Mouse (Mus musculus) c-Kit-positive CD71-positive TER-119-negative erythroid progenitor cells, embryonic 14.5 days (primary cell): ENCODE measurements around the gene Creg2.
"Not testable (repeated sequence)": the region's sequence is repeated elsewhere in the genome, so short reads cannot be mapped to it uniquely, and the experiment has no call there.

Source experiments
- DNase-seq: peaks from one replicate; pipeline ENCODE4 v3.0.0-alpha.2; 2013; ENCODE audit warnings: low read depth

Gene Creg2

DNA sequence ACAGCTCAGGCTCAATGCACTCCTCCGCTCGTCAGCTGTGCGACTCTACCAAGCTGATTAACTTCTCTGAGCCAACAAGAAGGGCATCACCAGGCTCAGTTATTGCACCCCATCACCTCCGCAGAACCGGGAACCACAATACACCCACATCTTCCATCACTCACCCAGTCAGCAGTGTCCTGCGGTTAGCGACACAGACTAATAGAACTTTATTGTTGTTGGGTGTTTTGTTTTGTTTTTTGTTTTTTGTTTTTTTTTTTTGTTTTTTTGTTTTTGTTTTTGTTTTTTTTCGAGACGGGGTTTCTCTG is at the start of gene Creg2:
Gene Creg2 (minus strand): TSS at position 234 of the 308 bp plus-strand sequence.
- DNase-seq = no peak

DNA sequence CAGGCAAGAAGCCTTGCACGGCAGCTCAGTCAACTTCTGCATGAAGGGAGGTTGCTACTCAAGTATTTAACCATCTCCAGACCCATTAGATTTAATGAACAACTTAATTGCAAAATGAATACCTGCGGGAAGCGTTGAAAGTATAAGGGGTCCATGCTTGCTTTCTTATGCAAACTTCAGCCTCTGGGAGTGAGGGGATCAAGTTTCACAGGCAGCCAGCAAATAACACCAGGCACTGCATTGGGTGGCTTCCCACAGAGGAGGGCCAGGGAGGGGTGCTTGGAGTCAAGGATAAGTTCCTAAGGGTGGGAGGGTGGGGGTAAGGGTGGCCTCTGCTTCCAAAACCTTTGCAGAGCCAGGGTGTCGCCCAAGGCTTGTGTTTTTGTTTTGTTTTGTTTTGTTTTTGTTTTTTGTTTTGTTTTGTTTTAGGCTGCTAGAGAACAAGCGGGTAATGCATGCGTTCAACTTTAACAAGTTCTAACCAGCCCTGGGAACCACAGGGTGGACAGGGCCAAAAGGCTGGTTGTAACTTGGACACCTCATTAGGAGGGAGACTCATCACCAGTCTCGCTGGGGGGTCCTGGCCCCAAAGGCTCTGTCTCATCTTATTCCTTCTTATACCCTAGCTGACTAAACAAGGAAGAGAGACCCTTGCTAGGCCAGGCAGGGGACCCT is 49.5 kb upstream of the Creg2 start:
- DNase-seq = no peak

DNA sequence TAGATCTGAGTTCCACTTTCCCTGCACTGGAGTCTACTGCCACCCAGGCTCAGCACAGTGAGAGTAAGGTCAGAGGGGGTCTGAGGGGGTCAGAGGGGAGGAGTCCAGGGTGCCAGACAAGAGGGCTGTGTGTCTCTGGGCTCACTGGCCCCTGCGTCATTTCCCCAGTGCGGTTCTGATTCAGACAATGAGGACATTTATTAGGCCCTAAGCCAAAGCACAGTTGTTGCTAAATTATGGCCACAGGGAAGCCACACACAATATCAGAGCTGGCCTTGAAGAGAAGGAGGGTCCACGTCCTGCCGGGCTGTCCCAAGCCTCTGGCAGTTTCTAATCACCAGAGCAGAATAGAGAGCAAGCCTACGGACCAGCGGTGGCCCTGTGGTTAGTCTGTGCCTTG is 47.2 kb upstream of the Creg2 start:
- DNase-seq = no peak

DNA sequence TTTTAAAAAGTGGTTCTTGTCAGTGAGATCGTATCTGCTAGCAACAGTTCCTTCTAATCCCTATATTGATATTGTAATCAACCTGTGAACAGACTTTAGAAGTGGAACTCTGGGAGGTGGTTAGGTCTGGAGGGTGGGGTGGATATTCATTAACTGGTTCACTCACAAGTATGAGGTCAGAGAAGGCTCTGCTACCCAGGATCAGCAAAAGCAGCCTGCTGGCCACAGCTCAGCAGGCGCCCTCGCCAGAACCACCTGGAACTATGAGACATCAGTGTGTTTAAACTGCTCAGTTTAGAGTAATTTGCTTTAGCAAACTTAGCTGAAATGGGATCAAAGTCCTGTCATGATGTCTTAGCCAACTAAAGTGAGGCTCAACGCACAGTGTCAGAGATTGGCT is 43.9 kb upstream of the Creg2 start:
- DNase-seq = no peak

DNA sequence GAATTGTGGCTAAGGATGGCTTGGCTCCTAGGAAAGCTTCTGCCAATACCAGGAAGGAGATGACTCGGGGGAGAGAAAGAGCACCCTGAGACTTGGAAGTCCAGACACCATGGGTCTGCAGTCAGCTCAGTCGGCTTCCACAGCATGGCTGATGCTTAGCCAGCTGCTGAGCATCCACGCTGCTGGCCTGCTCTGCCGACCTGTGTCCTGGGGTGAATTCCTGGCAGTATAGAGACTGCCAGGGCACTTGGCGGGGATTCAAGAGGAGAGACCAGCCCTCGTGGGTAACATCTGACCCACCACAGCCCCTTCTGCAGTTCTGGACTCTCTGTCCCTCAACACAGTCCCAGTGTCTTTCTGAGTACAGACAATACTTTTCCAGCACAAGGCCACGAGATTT is 43.5 kb upstream of the Creg2 start:
- no peak for DNase-seq

DNA sequence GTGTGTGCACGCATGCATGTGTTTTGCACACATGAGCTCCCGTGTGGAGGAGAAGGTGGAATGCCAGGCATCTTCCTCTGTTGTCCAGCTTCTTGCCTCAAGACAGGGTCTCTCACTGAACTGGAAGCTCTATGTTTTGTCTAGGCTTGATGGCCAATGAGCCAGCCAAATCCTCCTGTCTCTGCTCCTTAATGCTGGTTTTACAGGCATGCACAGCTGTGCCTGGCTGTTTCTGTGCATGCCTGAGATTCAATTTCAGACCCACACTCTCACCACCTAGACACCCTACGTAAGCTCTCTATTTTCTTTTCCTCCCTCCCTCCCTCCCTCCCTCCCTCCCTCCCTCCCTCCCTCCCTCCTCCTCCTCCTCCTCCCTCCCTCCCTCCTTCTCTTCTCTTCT is 40.7 kb upstream of the Creg2 start:
- DNase-seq = no peak

DNA sequence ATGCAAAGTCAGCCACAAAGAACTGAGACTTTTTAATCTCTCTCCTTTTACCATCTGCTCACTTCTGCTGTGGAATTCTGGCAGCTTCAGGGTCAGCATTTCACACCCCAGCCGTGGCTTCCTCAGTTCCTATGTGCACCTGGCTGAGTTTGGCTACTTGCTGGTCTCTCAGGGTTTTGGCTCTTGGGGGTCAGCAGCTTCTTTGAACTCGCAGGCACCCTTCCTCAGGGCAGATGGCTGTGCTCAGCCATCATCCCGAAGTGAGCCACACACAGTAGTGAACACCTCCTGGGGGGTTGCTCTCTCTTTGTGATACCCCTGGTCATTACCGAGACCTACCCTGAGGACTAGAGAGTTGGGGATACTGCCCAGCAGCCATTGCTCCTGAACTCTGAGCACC is 39.8 kb upstream of the Creg2 start:
- no peak for DNase-seq

DNA sequence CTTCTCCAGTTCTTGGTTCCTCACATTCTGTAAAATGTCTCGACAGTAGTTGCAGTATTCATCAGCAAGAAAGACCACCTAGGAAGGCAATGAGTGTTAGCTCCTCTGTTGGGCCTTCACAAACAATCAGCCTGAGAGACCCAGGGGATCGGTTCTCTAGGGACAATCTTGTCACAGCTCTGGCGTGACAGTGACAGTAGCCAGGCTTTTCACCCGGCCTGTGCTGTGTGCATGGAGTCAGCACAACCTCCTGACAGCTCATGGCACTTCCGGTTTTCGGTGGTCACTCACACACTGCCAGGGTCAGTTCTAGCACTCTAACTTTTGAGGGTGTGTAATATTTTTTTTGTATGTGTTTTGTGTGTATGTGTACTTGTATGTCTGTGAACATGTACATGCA is 37.3 kb upstream of the Creg2 start:
- DNase-seq = no peak

DNA sequence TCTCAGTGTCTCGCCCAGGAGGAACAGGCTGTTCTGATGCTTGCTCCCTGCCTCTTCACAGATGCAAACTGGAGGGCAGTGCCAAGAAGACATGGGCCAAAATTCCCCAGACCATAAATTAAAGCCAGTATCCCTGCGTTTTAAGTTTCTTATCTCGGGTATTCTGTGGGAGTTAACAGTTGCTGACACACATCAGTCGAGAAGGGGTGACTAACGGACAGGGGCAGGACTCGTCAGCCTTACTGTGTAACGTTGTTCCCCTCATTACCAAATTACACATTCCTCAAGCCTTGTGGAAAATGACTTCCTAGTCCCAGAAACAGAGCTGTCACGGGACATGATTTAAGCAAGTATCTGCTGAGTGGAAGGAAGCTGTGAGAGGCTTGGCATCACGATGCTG is 36.0 kb upstream of the Creg2 start:
- no peak for DNase-seq

DNA sequence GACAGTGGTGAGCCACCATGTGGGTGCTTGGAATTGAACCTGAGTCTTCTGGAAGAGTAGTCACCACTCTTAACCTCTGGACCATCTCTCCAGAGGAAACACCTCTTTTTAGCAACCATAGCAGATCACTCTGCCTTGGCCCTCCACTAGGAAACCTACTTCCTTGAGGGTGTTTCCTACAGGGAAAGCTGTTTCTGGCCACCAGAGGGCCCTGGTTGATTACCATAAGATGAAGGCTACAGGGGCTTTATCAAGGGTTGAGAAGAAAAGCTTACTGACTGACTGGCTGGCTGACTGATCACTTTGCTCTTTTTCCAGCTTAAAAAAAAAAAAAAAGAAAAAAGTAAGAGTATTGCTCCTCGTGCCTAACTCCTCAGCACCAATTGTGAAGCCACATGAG is 34.6 kb upstream of the Creg2 start:
- DNase-seq = no peak

DNA sequence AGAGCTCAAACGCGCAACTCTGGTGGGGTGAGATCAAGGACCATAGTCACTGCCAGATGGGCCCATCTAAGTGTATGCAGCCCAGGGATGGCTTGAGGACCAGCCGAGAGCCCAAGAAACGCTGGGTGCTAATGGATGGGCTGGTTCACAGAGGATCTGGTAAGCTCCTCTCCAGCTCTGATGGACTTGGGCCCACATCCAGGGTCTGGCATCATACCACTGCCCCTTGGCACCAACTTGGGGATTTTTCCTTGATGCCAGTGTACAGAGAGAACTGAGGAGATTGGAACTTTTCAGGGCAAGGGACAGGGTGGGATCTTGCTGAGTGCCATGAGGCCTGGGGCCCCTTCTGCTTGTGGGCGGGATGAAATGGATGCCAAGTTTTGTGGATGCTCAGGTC is 30.4 kb upstream of the Creg2 start:
- DNase-seq = no peak

DNA sequence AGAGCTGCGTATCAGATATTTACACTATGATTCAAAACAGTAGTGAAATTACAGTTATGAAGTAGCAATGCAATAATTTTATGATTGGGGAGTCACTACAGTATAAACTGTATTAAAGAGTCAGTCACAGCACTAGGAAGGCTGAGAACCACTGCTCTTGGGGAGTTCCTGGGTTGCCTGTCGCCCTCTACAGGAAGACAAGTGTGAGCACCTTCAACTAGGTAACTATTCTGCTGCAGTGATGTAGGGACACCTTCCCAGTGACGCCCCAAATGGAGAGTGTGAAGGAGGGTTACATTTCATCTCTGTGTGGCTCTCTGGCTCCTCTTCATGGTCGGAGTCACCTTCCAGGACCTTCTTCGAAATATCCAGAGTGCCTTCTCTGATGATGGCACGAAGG is 29.3 kb upstream of the Creg2 start:
- DNase-seq = no peak

DNA sequence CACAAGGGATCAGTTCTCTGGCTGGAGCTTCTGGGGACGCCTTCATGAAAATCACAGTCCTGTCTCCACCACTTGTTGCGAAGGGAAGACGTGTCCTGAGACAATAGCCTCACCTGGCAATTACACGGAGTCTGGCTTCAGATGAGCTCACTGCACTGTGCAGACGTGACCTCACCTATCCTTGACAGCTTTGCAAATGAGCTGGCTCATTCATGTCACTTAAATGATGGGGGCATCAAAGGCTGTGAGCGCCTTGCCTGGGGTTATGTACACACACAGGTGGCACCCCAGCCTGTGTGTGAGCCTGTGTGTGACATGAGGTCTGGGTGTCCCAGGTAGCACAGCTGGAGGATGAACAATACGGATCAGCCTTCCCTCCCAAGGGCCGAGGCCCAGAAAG is 27.6 kb upstream of the Creg2 start:
- DNase-seq = no peak

DNA sequence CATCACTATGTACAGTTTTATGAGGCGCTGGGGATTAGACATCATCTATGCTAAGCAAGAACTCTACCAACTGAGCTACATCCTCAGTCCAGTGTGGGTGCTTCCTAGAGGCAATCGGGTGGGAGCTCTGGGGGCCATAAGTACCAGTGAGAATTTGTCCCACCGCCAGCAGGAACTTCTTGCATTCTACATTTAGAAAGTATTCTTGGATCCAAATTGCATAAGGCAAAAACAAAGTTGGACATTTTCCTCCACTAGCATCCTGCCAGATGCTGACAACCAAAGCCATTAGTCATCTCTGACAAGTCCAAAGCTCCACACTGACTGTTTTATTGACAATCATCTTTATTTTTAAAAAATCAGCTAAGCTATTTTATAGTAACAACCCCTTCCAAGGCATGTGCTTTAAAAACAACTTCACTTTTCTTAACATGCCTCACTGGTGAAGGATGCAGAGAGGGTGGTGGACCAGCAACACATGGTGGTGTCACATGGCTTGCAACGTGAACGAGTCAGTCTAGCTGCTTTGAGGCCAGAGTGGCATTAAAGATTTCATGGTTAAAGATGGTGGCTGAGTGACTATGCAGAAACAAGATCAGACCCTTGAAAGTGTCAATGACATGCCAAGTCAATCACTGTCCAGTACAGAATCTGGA is 25.1 kb upstream of the Creg2 start:
- DNase-seq = no peak

DNA sequence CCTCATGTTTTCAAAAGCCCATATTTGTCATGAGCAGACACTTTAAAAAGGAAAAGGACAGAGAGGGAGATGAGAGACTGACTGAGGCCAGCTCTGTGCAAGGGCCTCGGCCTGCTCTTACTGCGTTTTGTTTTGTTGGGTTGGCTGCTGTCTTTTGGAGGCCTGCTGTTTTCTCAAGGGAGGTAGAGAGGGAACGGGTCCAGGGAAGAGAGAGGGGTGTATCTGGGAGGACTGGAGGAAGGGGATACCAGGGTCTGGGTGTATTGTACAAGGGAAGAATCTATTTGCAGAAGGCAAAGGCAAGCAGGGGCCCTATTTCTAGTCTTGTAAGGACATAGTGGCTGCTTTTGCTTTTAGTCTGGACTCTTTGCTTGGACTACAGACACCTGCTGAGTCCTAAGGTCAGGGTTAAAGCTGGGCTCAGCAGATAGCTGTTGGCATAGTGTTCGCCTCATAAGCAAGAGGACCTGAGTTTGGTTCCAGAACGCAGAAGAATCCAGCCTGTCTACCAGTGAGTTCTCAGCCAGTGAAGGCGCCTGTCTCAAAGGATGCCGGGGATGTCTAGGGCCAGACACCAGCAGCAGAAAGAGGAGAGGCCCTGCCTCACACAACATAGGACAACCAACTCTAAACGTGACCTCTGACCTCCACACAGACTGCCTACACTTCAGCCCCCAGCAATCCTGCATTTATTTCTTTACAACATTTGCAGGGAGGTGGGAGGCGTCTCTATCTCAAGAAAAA is 21.3 kb upstream of the Creg2 start:
- no peak for DNase-seq

DNA sequence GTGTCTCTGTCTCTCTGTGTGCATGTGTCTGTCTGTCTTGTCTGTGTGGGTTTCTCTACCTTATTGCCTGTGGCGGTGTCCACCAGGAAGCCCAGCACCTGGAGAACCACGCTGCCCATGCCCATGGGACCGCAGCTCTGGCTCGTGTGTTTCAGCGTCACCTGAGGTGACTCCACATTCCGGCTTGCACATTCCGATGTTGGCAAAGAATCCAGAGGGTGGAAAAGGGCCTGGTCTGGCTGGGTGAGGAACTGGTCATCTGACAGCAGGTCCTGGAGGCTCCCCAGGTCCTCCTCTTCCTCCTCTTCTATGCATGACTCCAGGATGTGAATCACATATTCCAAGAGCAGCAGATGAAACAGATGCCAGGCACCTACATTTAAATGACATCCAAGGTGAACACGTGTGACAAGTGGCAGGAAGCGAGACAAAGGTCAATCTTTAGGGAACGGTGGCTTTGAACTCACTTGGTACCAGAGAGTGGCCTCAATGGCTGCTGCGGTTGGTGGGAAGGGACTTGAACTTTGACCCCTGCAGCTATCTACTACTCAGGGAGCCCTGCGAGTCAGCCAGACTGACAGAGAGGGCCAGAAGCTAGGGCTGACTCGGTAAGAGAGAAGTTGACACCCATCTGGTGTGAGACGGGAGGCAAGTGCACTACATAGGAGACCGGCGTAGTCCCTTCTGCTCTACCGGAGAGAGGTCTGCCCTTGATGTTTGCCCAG is 19.1 kb upstream of the Creg2 start:
- no peak for DNase-seq

DNA sequence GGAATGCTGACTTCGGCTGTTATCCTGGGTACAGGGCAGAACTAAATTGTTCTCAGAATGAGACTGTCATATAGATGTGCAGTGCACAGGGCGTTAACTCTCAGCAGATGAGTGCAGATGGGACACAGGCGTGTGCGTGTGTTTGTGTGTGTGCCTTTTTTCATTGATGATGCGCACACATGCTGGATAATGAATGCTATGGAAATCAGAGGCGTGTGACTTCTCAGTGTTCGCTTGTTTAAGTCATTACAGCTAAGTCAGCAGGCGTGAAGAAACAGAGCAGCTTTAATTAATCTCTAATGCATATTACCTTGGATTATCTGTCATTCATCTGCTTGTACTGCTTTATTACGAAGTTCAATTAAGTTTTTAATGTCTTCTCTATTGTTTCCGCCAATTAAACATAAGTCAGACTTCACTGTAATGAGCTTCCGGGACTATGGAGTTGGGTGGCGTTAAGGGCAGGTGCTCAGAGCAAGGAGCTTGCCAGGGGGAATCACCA is 15.5 kb upstream of the Creg2 start:
- DNase-seq = no peak

DNA sequence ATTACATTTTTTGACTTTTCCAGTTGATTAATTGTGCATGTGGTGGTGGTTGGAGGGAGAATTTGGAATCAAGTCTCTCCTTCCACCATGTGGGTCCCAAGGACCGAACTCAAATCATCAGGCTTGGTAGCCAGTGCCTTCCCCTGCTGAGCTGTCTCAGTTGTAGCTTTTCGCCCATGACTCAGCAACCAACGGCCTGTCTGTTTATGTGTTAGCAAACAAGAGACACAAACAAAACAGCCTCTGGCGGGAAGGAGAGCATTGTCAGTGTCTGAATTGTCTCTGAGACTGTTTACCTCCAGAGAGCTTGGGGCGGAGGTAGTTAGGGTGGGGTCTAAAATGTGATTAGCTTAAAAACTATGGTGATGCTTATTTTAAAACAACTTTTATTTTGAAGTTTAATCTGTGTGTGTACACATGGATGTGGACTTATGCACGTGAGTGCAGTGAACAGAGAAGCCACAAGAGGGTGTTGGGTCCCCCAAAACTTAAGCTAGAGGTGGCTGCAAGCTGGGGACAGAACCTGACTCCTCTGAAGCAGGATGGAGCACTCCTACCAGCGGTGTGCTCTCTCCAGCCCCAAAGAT is 12.9 kb upstream of the Creg2 start:
- DNase-seq = no peak

DNA sequence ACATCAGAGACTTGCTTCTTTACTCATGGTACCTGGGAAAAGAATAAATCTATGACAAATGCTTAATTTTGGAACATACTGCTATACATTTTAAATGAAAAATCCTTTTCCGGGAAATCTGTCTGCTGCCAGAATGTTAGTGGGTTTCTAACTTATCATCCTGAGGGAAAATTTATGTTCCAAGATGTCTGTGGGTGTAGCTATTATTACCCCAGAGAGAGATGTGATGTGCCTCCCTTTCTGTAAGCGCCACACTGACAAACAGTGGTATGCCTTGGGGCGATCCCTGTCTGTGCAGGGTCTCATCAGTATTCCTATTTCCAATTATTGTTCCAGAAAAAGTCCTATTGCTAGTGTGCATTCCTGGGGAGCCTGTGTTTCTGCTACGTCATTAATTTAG is 11.8 kb upstream of the Creg2 start:
- DNase-seq = no peak

DNA sequence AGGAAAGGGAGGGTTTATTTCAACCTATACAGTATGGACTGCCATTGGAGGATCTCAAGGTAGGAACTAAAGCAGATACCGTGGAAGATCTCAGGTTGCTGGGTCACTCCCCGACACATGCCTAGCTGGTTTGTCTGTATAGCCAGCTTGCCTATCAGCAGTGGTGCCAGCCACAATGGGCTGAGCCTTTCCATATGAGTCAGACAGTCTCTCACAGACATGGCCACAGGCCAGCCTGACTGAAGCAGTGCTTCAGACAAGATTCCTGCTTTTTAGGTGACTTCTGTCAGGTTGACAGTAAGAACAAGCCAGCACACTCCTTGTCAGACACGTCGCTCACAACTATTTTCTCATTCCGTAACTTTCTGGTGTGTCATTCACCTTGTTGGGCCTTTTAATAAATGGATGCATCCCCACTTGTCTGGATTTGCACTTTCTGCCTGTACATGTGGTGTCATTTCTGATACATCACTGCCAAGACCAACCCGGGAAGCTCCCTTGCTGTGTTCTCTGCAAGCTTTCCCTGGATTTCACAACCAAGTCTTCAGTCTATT is 5.8 kb upstream of the Creg2 start:
- no peak for DNase-seq

DNA sequence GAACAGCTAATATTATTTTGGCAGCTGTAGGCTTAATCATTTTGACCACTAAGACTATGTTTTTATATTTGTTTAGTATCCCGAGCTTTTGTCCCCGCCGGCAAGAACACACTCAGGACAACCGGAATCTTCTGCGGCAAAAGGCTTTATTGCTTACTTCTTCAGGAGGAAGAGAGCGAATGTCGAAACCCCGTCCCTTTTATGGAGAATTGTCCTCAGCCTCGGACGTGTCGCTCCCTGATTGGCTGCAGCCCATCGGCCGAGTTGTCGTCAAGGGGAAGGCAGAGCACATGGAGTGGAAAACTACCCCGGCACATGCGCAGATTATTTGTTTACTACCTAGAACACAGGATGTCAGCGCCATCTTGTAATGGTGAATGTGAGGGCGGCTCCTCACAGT is 3.6 kb upstream of the Creg2 start:
- not testable (repeated sequence) for DNase-seq

DNA sequence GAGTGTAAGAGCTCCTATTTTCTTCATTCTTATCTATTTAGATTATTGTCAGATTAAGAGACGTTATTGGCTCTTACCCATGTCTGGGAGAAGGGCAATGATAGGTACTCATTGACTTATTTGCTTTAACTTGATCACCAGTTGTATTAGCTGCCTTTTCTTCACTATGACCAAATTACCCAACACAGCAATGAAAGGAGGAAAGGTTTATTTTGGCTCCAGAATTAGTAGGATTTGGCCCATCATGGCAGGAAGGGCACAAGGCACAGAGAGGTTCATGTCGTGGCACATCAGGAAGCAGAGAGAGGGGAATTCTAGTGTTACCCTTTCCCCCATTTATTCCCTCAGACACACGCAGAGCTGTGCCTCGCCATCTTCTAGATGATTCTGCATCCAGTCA is 1.8 kb upstream of the Creg2 start:
- no peak for DNase-seq
